Mouse (Mus musculus): ENCODE measurements around the gene Akt1. TPM values are rescaled to one million over a fixed set of nuclear protein-coding genes. Genes with fewer than 3 reads are reported as not detected.

Gene Akt1
- 7.5 TPM for polyA plus RNA-seq (2017; shearing (Covaris generic))

DNA sequence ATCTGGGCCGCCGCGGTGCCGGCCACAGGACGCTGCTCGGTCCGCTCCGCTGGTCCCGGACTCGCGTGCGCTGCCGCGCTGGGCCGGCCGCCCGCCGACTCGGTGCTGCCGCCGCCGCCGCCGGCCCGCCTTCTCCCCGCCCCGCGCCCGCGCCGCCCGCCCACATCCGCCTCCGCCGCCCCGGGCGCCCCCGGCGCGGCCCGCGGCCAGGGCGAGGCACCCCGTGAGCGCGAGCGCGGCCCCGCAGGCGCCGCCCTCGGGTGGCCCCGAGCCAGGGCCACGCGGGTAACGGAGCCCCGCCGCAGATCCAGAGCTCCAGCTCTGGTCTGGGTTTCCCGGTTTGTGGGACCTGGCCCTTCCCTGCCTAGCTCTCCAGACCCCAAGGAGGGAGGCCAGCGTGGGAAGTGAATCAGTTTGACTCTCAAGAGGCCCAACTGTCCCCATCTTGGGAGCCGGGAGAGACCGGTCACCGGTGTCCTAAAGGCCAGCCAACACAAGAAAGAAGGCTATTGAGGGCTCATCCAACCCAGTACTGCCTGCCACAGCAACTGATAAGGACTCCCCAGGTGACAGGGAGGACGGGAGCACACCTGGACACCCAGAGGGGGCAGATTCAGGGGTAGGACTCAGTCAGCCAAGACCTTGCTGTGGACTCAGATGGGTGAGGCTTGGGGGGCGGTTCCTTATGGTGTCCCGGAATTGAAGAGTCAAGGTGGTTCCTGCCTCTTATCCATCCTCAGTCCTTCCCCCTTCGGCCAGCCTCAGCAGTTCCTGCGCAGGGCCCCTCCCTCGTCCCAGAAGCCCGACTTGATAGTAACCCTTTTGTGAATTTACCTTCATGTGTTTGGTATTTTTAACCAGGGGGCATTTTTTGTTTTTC is at the start of gene Akt1:
Akt1 (minus strand) TSS at position 753 of the 880 bp plus-strand sequence.

DNA sequence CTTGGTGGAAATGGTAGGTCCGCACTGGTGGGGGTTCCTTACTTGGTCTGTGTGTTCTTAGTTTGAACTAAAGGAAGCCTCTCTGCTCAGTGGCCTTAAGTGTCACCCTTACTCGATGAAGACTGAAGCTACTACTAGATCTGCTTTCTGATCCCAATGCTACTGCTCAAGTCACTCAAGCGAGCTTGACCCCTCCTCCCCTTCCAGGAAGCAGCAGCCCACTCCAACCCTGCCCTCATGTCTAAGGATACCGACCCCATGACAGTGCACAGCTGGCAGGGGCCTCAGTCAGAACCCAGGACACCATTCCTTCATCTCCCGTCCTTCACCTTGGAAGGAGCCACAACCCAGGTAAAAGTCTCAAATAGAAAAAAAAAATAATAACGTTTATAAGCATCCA is 45.5 kb upstream of the Akt1 start, which contains the start of gene Cep170b:
Cep170b (plus strand) TSS at position 240 of the 400 bp plus-strand sequence.

GRCm38 (mm10) chr12:112678555-112679026 is 3.9 kb upstream of the Akt1 start, which contains the start of gene Zbtb42:
Zbtb42 (plus strand) TSS chr12:112678828.

GRCm38 (mm10) chr12:112644180-112644854 is 30.4 kb downstream of the Akt1 start, which contains the start of gene Siva1:
Siva1 (plus strand) TSS chr12:112644679.

DNA sequence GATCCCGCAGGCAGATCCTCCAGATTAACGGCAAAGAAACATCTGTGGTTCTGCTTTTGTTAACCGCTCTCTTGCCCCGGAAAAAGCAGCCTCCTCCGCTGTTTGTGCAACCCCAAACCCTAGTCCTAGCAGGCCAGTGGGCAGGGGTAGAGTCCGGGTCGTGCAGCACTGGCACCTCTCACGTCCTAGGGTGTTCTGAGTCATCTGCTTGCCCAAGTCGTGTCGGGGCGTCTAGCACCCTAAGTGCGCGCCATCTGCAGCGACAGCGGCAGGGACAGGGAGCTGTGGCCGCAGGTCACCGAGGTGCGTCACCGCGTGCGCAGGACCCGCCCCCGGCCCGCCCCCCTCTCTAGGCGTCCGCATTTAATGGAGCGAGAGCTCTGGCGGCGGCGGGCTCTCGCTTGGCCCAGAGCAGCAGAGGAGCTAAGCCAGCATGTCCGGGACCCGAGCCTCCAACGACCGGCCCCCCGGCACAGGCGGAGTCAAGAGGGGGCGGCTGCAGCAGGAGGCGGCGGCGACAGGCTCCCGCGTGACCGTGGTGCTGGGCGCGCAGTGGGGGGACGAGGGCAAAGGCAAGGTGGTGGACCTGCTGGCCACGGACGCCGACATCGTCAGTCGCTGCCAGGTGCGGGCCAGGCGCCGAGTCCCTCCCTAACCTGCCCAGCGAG is 54.9 kb downstream of the Akt1 start, which contains the start of gene Adssl1:
Adssl1 (plus strand) TSS at position 360 of the 668 bp plus-strand sequence.

Other genes with a start within 250 kb of the Akt1 start
- not detected for gene A530016L24Rik, start 185.4 kb downstream of the Akt1 start, polyA plus RNA-seq (2017; shearing (Covaris generic))
- not detected for gene Tmem179, start 158.1 kb downstream of the Akt1 start, polyA plus RNA-seq (2017; shearing (Covaris generic))
- 14.0 TPM for gene Inf2, start 86.1 kb downstream of the Akt1 start, polyA plus RNA-seq (2017; shearing (Covaris generic))
- 2.9 TPM for gene Adssl1, start 54.8 kb downstream of the Akt1 start, polyA plus RNA-seq (2017; shearing (Covaris generic))
- gene Siva1, start 30.2 kb downstream of the Akt1 start, polyA plus RNA-seq (2017; shearing (Covaris generic)) = 43.4 TPM
- 1.3 TPM for gene Zbtb42, start 3.9 kb upstream of the Akt1 start, polyA plus RNA-seq (2017; shearing (Covaris generic))
- 2.7 TPM for gene Cep170b, start 45.6 kb upstream of the Akt1 start, polyA plus RNA-seq (2017; shearing (Covaris generic))
- 2.5 TPM for gene Pld4, start 85.8 kb upstream of the Akt1 start, polyA plus RNA-seq (2017; shearing (Covaris generic))
- not detected for gene Ahnak2, start 127.8 kb upstream of the Akt1 start, polyA plus RNA-seq (2017; shearing (Covaris generic))
- not detected for gene Clba1, start 134.1 kb upstream of the Akt1 start, polyA plus RNA-seq (2017; shearing (Covaris generic))
- gene Cdca4, start 154.5 kb upstream of the Akt1 start, polyA plus RNA-seq (2017; shearing (Covaris generic)) = 94.4 TPM
- 45.1 TPM for gene Gpr132, start 193.3 kb upstream of the Akt1 start, polyA plus RNA-seq (2017; shearing (Covaris generic))

Data from CD4-positive, CD25-positive, alpha-beta regulatory T cell, adult 9 weeks (primary cell).